Mouse (Mus musculus) thymus, adult 2 months (tissue): Measurements from ENCODE around the gene Cers5.

Experiments
- CTCF ChIP-seq: fragments of 200-500 bp; IDR thresholded peaks from 2 replicates; pipeline ENCODE4 v1.5.1; 2012; ENCODE audit warnings: mild to moderate bottlenecking, control low read depth, low read length, moderate library complexity, borderline replicate concordance; ENCODE audit not compliant: control insufficient read depth, poor library complexity, insufficient read depth; ENCODE audit errors: extremely low read depth
- POLR2A ChIP-seq: fragments of 200-500 bp; IDR thresholded peaks from 2 replicates; pipeline ENCODE4 v1.6.1; 2012; ENCODE audit warnings: mild to moderate bottlenecking, low read length, control low read depth, moderate library complexity; ENCODE audit not compliant: control insufficient read depth, poor library complexity, insufficient read depth; ENCODE audit errors: extremely low read depth

DNA sequence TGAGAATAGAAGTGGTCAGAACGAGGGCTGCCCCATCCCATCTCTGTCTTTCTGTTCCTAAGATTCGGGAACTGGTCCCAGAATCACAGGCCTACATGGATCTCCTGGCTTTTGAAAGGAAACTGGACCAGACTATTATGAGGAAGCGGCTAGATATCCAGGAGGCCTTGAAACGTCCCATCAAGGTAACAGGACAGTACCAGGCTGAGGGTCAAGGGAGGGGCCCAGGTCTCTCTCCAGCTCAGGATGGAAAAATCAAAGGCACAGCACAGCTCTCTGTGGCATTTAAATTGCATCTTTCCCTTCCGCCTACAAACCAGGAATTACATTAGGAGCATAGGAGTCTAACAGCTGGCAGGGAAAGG, 69.0 kb downstream of the Cers5 start:
- TF ChIP-seq POLR2A (no peak), CTCF (no peak)
